ENCODE assay signal across 9 mouse cellular contexts in the genomic region with DNA sequence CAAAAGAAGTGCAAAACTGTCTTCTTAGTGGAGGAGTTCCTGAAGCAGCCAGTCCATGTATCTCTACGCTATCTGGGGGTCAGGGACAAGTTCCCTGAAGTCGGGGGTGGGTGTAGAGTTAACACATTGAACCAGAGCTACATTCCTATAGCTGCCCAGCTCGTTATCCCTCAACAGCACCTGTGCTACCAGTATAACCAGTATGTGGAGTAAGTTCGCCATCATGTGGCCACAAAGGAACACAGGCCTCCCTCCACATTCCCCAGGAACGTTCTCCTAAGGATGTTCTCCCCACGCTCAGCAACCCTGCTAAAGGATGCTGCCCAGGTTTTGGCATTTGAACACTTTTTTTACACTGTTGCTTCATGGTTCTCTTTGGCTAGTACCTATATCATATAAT. TPM values are rescaled to one million over a fixed set of nuclear protein-coding genes. Genes with fewer than 3 reads are reported as not detected.
DNase-seq lines count a peak whose midpoint lies in the region; TF ChIP-seq lines count a peak whose summit lies in the region.
"Had no signal": no experiment of that assay in that cellular context is flagged by ENCODE, and none has a peak within 500 bp of the region (broad histone marks: within the 10 kb centered on the region; RNA-seq: fewer than 3 reads in every experiment).

No protein-coding gene starts in this region.

- no peaks in the 10 kb centered on the region for H3K36me3 ChIP-seq in ES-Bruce4 (ENCODE audit: control insufficient read depth, insufficient read depth, low read length, poor library complexity, severe bottlenecking)
- H3K36me3 ChIP-seq: lung, embryonic 15.5 days had no signal

- no peaks in the 10 kb centered on the region for H3K4me1 ChIP-seq in ES-Bruce4 (ENCODE audit: control insufficient read depth, insufficient read depth, low read length)
- H3K4me1 ChIP-seq: lung, embryonic 15.5 days had no signal

- peak; percentile 52 for TF ChIP-seq CTCF in gastrocnemius, adult 2 months (IDR thresholded peaks at IDR 0.05)
- TF ChIP-seq CTCF in ES-Bruce4 (IDR thresholded peaks at IDR 0.05; ENCODE audit: low read depth, low read length): peak; percentile 24

- H3K27me3 ChIP-seq in ES-Bruce4 (ENCODE audit: control insufficient read depth, insufficient read depth, low read length, poor library complexity, severe bottlenecking): no peaks in the 10 kb centered on the region; the same call in 1 of the 2 replicates
- H3K27me3 ChIP-seq: lung, embryonic 15.5 days had no signal

- TF ChIP-seq EP300 in ES-Bruce4 (IDR thresholded peaks at IDR 0.05; ENCODE audit: insufficient read depth, low read depth, low read length): no peak

- no peak overlapping the region for H3K27ac ChIP-seq in gastrocnemius, adult 2 months
- no peak overlapping the region for H3K27ac ChIP-seq in ES-Bruce4 (ENCODE audit: insufficient read depth, low read length)
- H3K27ac ChIP-seq: lung, embryonic 15.5 days had no signal

- H3K9me3 ChIP-seq in ES-Bruce4 (replicated peaks; ENCODE audit: control insufficient read depth, insufficient read depth, low read length, poor library complexity, severe bottlenecking): no peaks in the 10 kb centered on the region
- H3K9me3 ChIP-seq: lung, embryonic 15.5 days had no signal

- intact Hi-C loops in gastrocnemius, adult 2 months (cut with DNase I): no loop called here

- TF ChIP-seq POLR2A in ES-Bruce4 (IDR thresholded peaks at IDR 0.05; ENCODE audit: insufficient read depth, low read length): no peak

- H3K9ac ChIP-seq in ES-Bruce4 (ENCODE audit: low read depth, poor library complexity, severe bottlenecking): no peak overlapping the region
- H3K9ac ChIP-seq: lung, embryonic 15.5 days had no signal

- DNase-seq in gastrocnemius, adult 2 months: no peak
- DNase-seq in gastrocnemius, postnatal 10 days: no peak
- DNase-seq in cerebellum, postnatal 10 days: peak; percentile 60 to 63
- DNase-seq in kidney, postnatal 14 days: peak; percentile 10
- peak; percentile 17 for DNase-seq in mesoderm, embryonic 11.5 days (ENCODE audit: low read depth, low spot score)
- no peak for DNase-seq in spleen, postnatal 36 days (ENCODE audit: low spot score in 2 of 2)
- DNase-seq in ovary, postnatal 10 days (ENCODE audit: low spot score): no peak

- no peak overlapping the region for H3K4me3 ChIP-seq in gastrocnemius, adult 2 months
- no peak overlapping the region for H3K4me3 ChIP-seq in ES-Bruce4 (ENCODE audit: low read depth, low read length)
- H3K4me3 ChIP-seq: lung, embryonic 15.5 days had no signal

RNA-seq across cellular contexts. Expression of a gene that starts 46.8 kb away (rescaled TPM):
- 1 to 10 TPM; 4.9 to 5.3 TPM for total RNA-seq in gastrocnemius, adult 2 months (2021)
- 10 to 100 TPM; 22.4 to 25.1 TPM for total RNA-seq in gastrocnemius, postnatal 10 days (2021)
- not detected in 2 replicates for polyA plus RNA-seq in ES-Bruce4 (2011; ENCODE audit: insufficient read depth, insufficient read length, low read depth, missing spikeins)

Comparison
In these comparisons a context has a peak if more than half of its experiments do, and no peak if none do; other contexts are left out.
1. DNase-seq: peak in cerebellum, postnatal 10 days (2 of 2), kidney, postnatal 14 days (single experiment) and mesoderm, embryonic 11.5 days (single experiment); none in gastrocnemius, adult 2 months (single experiment), gastrocnemius, postnatal 10 days (single experiment), spleen, postnatal 36 days (0 of 2) and ovary, postnatal 10 days (single experiment).